Mouse (Mus musculus) kidney, adult 2 months (tissue): Measurements from ENCODE around the gene Slc10a7.

ENCODE experiments used
- CTCF ChIP-seq: fragments of 200-500 bp; conservative IDR thresholded peaks from 2 replicates; pipeline ENCODE4 v1.5.1; 2011; ENCODE audit warnings: low read depth, mild to moderate bottlenecking, control low read depth, low read length, moderate library complexity, mixed read lengths; ENCODE audit not compliant: insufficient read depth, insufficient read length
- POLR2A ChIP-seq: fragments of 200-500 bp; IDR thresholded peaks from one replicate; pipeline ENCODE4 v1.6.1; 2011; ENCODE audit warnings: low read depth, low read length, control low read depth

GRCm38 (mm10) chr8:78647000-78647656 is 138.0 kb downstream of the Slc10a7 start:
- TF ChIP-seq CTCF (no peak), POLR2A (no peak)
